Mouse (Mus musculus) heart, postnatal 0 days (tissue): Measurements from ENCODE around the gene Tub. TPM values are rescaled to one million over a fixed set of nuclear protein-coding genes. Genes with fewer than 3 reads are reported as not detected.
A peak's percentile ranks its signal among the peaks of the same experiment; 100 is the strongest.

Experiments
- ATAC-seq: fragments of 200-750 bp; cut with Nextera tagmentation; 2 replicates; pipeline ENCODE4 v1.8.0; 2017; ENCODE audit warnings: low read depth, moderate number of reproducible peaks, moderate library complexity; ENCODE audit not compliant: insufficient read depth
- DNase-seq: peaks from one replicate; pipeline ENCODE4 v3.0.0-alpha.2; 2016; ENCODE audit warnings: low spot score
- H3K27ac ChIP-seq: fragments of 300-500 bp; sonication (generic); 2 replicates; pipeline ENCODE4 v1.5.1; 2014; ENCODE audit warnings: low read depth, mild to moderate bottlenecking
- H3K27me3 ChIP-seq: fragments of 300-500 bp; sonication (generic); 2 replicates; pipeline ENCODE4 v1.6.1; 2014; ENCODE audit warnings: low read length, mixed read lengths; ENCODE audit not compliant: control insufficient read depth, insufficient read depth
- H3K36me3 ChIP-seq: fragments of 300-500 bp; sonication (generic); replicated peaks from 2 replicates; pipeline ENCODE4 v1.6.1; 2014; ENCODE audit warnings: low read length, mixed read lengths; ENCODE audit not compliant: control insufficient read depth, insufficient read depth
- H3K4me1 ChIP-seq: fragments of 300-500 bp; sonication (generic); 2 replicates; pipeline ENCODE4 v1.6.1; 2014; ENCODE audit warnings: antibody characterized with exemption; ENCODE audit not compliant: control insufficient read depth, insufficient read depth
- H3K4me2 ChIP-seq: fragments of 300-500 bp; sonication (generic); 2 replicates; pipeline ENCODE4 v1.6.1; 2014; ENCODE audit warnings: low read depth, mild to moderate bottlenecking, low read length, moderate library complexity
- H3K4me3 ChIP-seq: fragments of 300-500 bp; sonication (generic); 2 replicates; pipeline ENCODE4 v1.5.1; 2014; ENCODE audit warnings: low read depth, low read length
- H3K9ac ChIP-seq: fragments of 300-500 bp; sonication (generic); replicated peaks from 2 replicates; pipeline ENCODE4 v1.6.1; 2014; ENCODE audit warnings: low read depth, low read length, mixed read lengths
- H3K9me3 ChIP-seq: fragments of 300-500 bp; sonication (generic); replicated peaks from 2 replicates; pipeline ENCODE4 v1.6.1; 2016; ENCODE audit warnings: low read length; ENCODE audit not compliant: control insufficient read depth
- CTCF ChIP-seq: IDR thresholded peaks from 2 replicates; pipeline ENCODE4 v1.5.1; 2016; ENCODE audit warnings: antibody characterized with exemption, control low read depth, low read depth
- EP300 ChIP-seq: IDR thresholded peaks from 2 replicates; pipeline ENCODE4 v1.6.1; 2016; ENCODE audit warnings: antibody characterized with exemption, low read depth
- WGBS: fragments of 180-500 bp; shearing (Covaris S2); extraction: QIAGEN DNeasy Blood & Tissue Kit; methylation state at CpG from one replicate; pipeline ENCODE4 v1.1.7; 2014; 5-methylcytosine and 5-hydroxymethylcytosine counted together
- polyA plus RNA-seq: library from polyadenylated mRNA; unstranded; fragments of >200 nt; fragmentation: Nextera tagmentation; extraction: Ambion mirVana; gene quantifications from 2 replicates; pipeline ENCODE4 v1.2.1, GENCODE M21; 2015
- total RNA-seq: library from RNA; depleted of rRNA; stranded (reverse); fragments of >200 nt; gene quantifications from 2 replicates; pipeline ENCODE4 v1.2.3, GENCODE M21; 2014; ENCODE audit warnings: low replicate concordance

Gene Tub
- total and polyA plus RNA-seq, 2 experiments from 2014 or later: 0.30 to 0.88 TPM

DNA sequence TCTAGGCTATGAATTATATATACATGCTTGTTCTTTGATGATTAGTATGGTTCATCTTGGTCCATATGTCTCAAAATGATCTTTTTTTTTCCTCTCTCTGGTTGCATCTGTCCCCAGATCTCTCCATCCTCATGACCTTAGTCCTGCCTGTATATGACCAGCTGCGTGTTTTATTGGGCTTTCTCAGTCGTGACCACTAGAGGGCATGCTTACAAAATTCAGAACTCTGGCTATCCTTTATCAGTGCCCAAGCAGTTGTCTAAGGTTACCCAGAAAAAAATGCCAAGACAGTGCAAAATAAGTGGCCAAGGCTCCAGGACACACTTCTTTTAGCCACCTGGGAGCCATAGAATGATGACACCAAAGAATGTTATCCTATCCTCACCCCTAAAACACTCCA is 6.1 kb upstream of the Tub start:
- Histone ChIP-seq H3K4me1 (no peaks in the 10 kb centered on the region), H3K27me3 (peaks cover 3% of the 10 kb centered on the region; the same call in 1 of the 2 replicates), H3K4me3 (no peak overlapping the region), H3K9ac (no peak overlapping the region), H3K4me2 (no peak overlapping the region), H3K36me3 (peaks cover 50% of the 10 kb centered on the region), H3K27ac (no peak overlapping the region), H3K9me3 (no peaks in the 10 kb centered on the region)
- DNase-seq (no peak), ATAC-seq (no peak)
- 7% methylated on average over 2 of the region's 2 CpGs for WGBS
- TF ChIP-seq CTCF (peak; percentile 62), EP300 (no peak)

GRCm38 (mm10) chr7:108948611-108949010 is 1.5 kb upstream of the Tub start:
- Histone ChIP-seq H3K9me3 (no peaks in the 10 kb centered on the region), H3K27me3 (peaks cover 38% of the 10 kb centered on the region), H3K9ac (no peak overlapping the region), H3K36me3 (peaks cover 7% of the 10 kb centered on the region; the same call in 1 of the 2 replicates), H3K27ac (no peak overlapping the region), H3K4me3 (no peak overlapping the region), H3K4me1 (no peaks in the 10 kb centered on the region), H3K4me2 (no peak overlapping the region)
- ATAC-seq (no peak), DNase-seq (no peak)
- no peak for TF ChIP-seq CTCF
- no peak for TF ChIP-seq EP300

DNA sequence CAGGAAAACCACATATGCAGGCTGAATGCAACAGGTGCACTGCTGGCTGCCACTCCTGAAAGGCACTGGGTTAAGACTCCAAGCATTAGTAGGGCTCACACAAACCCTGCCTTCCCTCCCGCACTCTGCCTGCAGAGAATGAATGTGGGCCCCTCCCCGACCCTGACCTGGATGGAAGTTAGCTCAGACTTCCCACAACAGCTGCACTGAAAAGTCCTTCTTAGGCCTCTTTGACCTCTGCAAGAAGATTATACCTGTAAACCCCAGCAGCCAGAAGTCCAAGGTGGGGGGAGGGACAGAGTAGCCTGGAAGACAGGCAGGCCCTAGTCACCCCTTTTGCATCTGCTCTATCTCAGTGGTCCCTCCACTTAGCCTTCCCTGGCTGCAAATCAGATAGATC is 837 bp upstream of the Tub start:
- 36% methylated on average over 2 of the region's 2 CpGs for WGBS
- H3K4me2 ChIP-seq: no peak overlapping the region
- H3K9me3 ChIP-seq: no peaks in the 10 kb centered on the region
- no peak overlapping the region for H3K27ac ChIP-seq
- H3K36me3 ChIP-seq: peaks cover 5% of the 10 kb centered on the region; the same call in 1 of the 2 replicates
- ATAC-seq (no peak), DNase-seq (no peak)
- no peaks in the 10 kb centered on the region for H3K4me1 ChIP-seq
- no peak overlapping the region for H3K9ac ChIP-seq
- no peak overlapping the region for H3K4me3 ChIP-seq
- no peak for TF ChIP-seq CTCF
- no peak for TF ChIP-seq EP300
- peaks cover 38% of the 10 kb centered on the region for H3K27me3 ChIP-seq

DNA sequence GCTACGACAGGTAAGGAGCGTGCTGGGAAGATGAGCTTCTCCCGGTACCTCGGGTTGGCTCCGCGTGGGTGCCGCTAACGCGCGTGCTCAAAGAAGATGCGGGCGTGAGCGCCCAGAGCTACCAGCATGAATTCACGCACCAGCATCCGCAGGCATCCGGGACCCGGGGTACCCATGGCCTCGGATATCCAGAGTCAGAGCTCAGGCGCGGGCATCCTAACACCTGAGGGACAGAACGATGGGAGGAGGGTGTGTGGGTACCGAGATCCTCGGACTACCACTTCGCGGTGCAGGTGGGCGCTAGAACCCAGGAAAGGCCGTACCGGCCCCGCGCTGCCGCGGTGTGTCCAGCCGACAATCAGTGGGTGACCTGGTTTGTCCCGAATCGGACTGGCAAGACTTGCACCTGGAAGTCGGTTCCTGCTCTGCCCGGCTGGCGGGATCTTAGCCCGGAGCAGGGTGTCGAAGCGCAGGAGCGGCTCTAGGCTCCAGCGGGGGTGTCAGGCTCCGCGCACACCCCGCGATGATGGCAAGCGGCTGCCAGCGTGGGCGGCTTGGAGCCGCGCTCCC is 709 bp downstream of the Tub start:
- 2% methylated on average over 52 of the region's 52 CpGs for WGBS
- H3K4me2 ChIP-seq: peak overlapping the region; percentile 59
- no peak overlapping the region for H3K9ac ChIP-seq
- peak overlapping the region; percentile 39 for H3K4me3 ChIP-seq
- no peak overlapping the region for H3K27ac ChIP-seq
- ATAC-seq (no peak), DNase-seq (no peak)
- peaks cover 38% of the 10 kb centered on the region for H3K27me3 ChIP-seq
- H3K9me3 ChIP-seq: no peaks in the 10 kb centered on the region
- no peak for TF ChIP-seq CTCF
- no peak for TF ChIP-seq EP300
- H3K4me1 ChIP-seq: no peaks in the 10 kb centered on the region
- no peaks in the 10 kb centered on the region for H3K36me3 ChIP-seq

GRCm38 (mm10) chr7:108952801-108953200 is 2.7 kb downstream of the Tub start:
- ATAC-seq: no peak
- peaks cover 38% of the 10 kb centered on the region for H3K27me3 ChIP-seq
- H3K9me3 ChIP-seq: no peaks in the 10 kb centered on the region
- H3K27ac ChIP-seq: no peak overlapping the region
- no peak overlapping the region for H3K4me2 ChIP-seq
- no peak overlapping the region for H3K4me3 ChIP-seq
- no peak for DNase-seq
- H3K36me3 ChIP-seq: no peaks in the 10 kb centered on the region
- no peaks in the 10 kb centered on the region for H3K4me1 ChIP-seq
- no peak for TF ChIP-seq EP300
- TF ChIP-seq CTCF: no peak
- WGBS: 71% methylated on average over 6 of the region's 6 CpGs
- no peak overlapping the region for H3K9ac ChIP-seq

DNA sequence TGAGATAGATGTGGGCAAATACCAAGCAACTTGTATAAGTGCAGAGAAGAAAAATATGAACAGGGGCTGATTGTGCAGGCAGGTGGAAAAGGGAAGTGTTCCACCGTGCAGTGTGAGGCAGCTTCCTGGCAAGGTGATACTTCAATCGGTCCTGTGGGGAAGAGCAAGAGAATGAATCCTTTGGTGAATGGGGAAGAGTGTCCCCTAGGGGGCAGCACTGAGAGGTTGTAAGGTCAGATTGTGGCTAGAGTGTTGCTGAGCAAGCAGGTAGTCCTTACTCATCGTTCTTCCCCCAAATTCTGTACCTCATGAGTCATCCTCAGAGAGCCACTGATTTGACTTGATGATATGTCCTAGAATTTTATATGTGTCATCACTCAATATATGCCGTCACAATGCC is 4.0 kb downstream of the Tub start:
- Histone ChIP-seq H3K4me1 (no peaks in the 10 kb centered on the region), H3K9ac (no peak overlapping the region), H3K4me3 (no peak overlapping the region), H3K27ac (no peak overlapping the region), H3K27me3 (peaks cover 33% of the 10 kb centered on the region), H3K36me3 (no peaks in the 10 kb centered on the region), H3K4me2 (no peak overlapping the region), H3K9me3 (no peaks in the 10 kb centered on the region)
- DNase-seq (no peak), ATAC-seq (no peak)
- TF ChIP-seq CTCF: peak; percentile 33; the same call in 1 of the 2 replicates
- no peak for TF ChIP-seq EP300
- WGBS: 42% methylated on average over 4 of the region's 4 CpGs
